Mouse (Mus musculus) MEL (cell line): ENCODE measurements around the gene Ints11. TPM values are rescaled to one million over a fixed set of nuclear protein-coding genes. Genes with fewer than 3 reads are reported as not detected.

ENCODE experiments used
- DNase-seq: peaks from one replicate; pipeline ENCODE4 v3.0.0; 2011; ENCODE audit warnings: low read depth, low spot score
- H3K27ac ChIP-seq: 2 replicates; pipeline ENCODE4 v1.5.1; 2012; ENCODE audit warnings: low read depth, mild to moderate bottlenecking, control low read depth, low read length, moderate library complexity; ENCODE audit not compliant: control insufficient read depth
- H3K27me3 ChIP-seq, 2 experiments: fragments of 150-350 bp in 1 of 2; sonication (generic) in 1 of 2; 2 replicates each; pipeline ENCODE4 v1.6.1; 2012; ENCODE audit warnings: low read length in 2 of 2, mild to moderate bottlenecking in 2 of 2, improper control_type of control experiment in 1 of 2, moderate library complexity in 1 of 2; ENCODE audit not compliant: insufficient read depth in 2 of 2, control insufficient read depth in 1 of 2
- H3K36me3 ChIP-seq, 2 experiments: 2 replicates each; pipeline ENCODE4 v1.6.1; 2012 to 2014; ENCODE audit warnings: low read length in 2 of 2, improper control_type of control experiment in 1 of 2, inconsistent platforms in 1 of 2, mild to moderate bottlenecking in 1 of 2; ENCODE audit not compliant: insufficient read depth in 2 of 2, control insufficient read depth in 1 of 2
- H3K4me1 ChIP-seq, 2 experiments: fragments of 150-350 bp in 1 of 2; sonication (generic) in 1 of 2; 2 replicates each; pipeline ENCODE4 v1.6.1; 2012; ENCODE audit warnings: low read length in 2 of 2, improper control_type of control experiment in 1 of 2, mild to moderate bottlenecking in 1 of 2; ENCODE audit not compliant: insufficient read depth in 2 of 2, control insufficient read depth in 1 of 2
- H3K4me3 ChIP-seq, 2 experiments: fragments of 150-350 bp in 1 of 2; sonication (generic) in 1 of 2; 2 replicates each; pipeline ENCODE4 v1.5.1; 2012; ENCODE audit warnings: low read depth in 2 of 2, low read length in 2 of 2, mild to moderate bottlenecking in 2 of 2, moderate library complexity in 2 of 2, control low read depth in 1 of 2, improper control_type of control experiment in 1 of 2; ENCODE audit not compliant: control insufficient read depth in 1 of 2, insufficient read depth in 1 of 2
- H3K79me2 ChIP-seq: 2 replicates; pipeline ENCODE4 v1.6.1; 2012; ENCODE audit warnings: mild to moderate bottlenecking, low read length, moderate library complexity; ENCODE audit not compliant: control insufficient read depth, poor library complexity, insufficient read depth
- H3K9ac ChIP-seq: 2 replicates; pipeline ENCODE4 v1.6.1; 2012; ENCODE audit warnings: low read depth, mild to moderate bottlenecking, control low read depth, low read length, moderate library complexity; ENCODE audit not compliant: control insufficient read depth, poor library complexity, severe bottlenecking
- H3K9me3 ChIP-seq: fragments of 150-350 bp; sonication (generic); replicated peaks from 2 replicates; pipeline ENCODE4 v1.6.1; 2012; ENCODE audit warnings: mild to moderate bottlenecking, low read length, improper control_type of control experiment, moderate library complexity; ENCODE audit not compliant: insufficient read depth
- CTCF ChIP-seq, 3 experiments: IDR thresholded peaks in 2 of 3; conservative IDR thresholded peaks in 1 of 3; 2 replicates each; pipeline ENCODE4 v1.5.1; 2011 to 2012; ENCODE audit warnings: low read length in 3 of 3, low read depth in 2 of 3, mild to moderate bottlenecking in 2 of 3, improper control_type of control experiment in 1 of 3, inconsistent platforms in 1 of 3, mixed read lengths in 1 of 3, moderate library complexity in 1 of 3; ENCODE audit not compliant: control insufficient read depth in 1 of 3, insufficient read depth in 1 of 3, poor library complexity in 1 of 3, severe bottlenecking in 1 of 3
- E2F4 ChIP-seq: IDR thresholded peaks from 2 replicates; pipeline ENCODE4 v1.6.1; 2011; ENCODE audit warnings: low read depth, low read length, improper control_type of control experiment, borderline replicate concordance
- ELF1 ChIP-seq: IDR thresholded peaks from 2 replicates; pipeline ENCODE4 v1.6.1; 2014; ENCODE audit warnings: low read depth, mild to moderate bottlenecking, inconsistent platforms, low read length, improper control_type of control experiment, moderate library complexity
- EP300 ChIP-seq, 2 experiments: IDR thresholded peaks; 2 replicates each; pipeline ENCODE4 v1.6.1; 2011; ENCODE audit warnings: improper control_type of control experiment in 2 of 2, low read length in 2 of 2, low read depth in 1 of 2, mild to moderate bottlenecking in 1 of 2
- MAX ChIP-seq: IDR thresholded peaks from 2 replicates; pipeline ENCODE4 v1.6.1; 2011; ENCODE audit warnings: low read length, improper control_type of control experiment
- MXI1 ChIP-seq: IDR thresholded peaks from 2 replicates; pipeline ENCODE4 v1.6.1; 2011; ENCODE audit warnings: mild to moderate bottlenecking, low read depth, low read length, improper control_type of control experiment
- MYB ChIP-seq: IDR thresholded peaks from 2 replicates; pipeline ENCODE4 v1.6.1; 2011; ENCODE audit warnings: mild to moderate bottlenecking, low read depth, low read length, improper control_type of control experiment
- POLR2A ChIP-seq, 2 experiments: IDR thresholded peaks; 2 replicates each; pipeline ENCODE4 v1.6.1; 2011 to 2012; ENCODE audit warnings: low read length in 2 of 2, mild to moderate bottlenecking in 2 of 2, control low read depth in 1 of 2, improper control_type of control experiment in 1 of 2, low read depth in 1 of 2, moderate library complexity in 1 of 2; ENCODE audit not compliant: control insufficient read depth in 1 of 2, insufficient read depth in 1 of 2, poor library complexity in 1 of 2
- POLR2AphosphoS2 ChIP-seq: IDR thresholded peaks from 2 replicates; pipeline ENCODE4 v1.6.1; 2011; ENCODE audit warnings: low read length, improper control_type of control experiment
- POLR2AphosphoS5 ChIP-seq: IDR thresholded peaks from 2 replicates; pipeline ENCODE4 v1.6.1; 2012; ENCODE audit warnings: low read depth, borderline replicate concordance, mild to moderate bottlenecking, inconsistent platforms, low read length, moderate library complexity, mixed read lengths
- RAD21 ChIP-seq: IDR thresholded peaks from 2 replicates; pipeline ENCODE4 v1.6.1; 2011; ENCODE audit warnings: mild to moderate bottlenecking, low read depth, low read length, improper control_type of control experiment
- RCOR1 ChIP-seq: IDR thresholded peaks from 2 replicates; pipeline ENCODE4 v1.6.1; 2012; ENCODE audit warnings: low read depth, mild to moderate bottlenecking, inconsistent platforms, low read length, improper control_type of control experiment
- USF1 ChIP-seq: IDR thresholded peaks from 2 replicates; pipeline ENCODE4 v1.6.1; 2014; ENCODE audit warnings: low read depth, mild to moderate bottlenecking, inconsistent platforms, low read length, improper control_type of control experiment, moderate library complexity
- ZKSCAN1 ChIP-seq: IDR thresholded peaks from 2 replicates; pipeline ENCODE4 v1.6.1; 2012; ENCODE audit warnings: low read depth, mild to moderate bottlenecking, inconsistent platforms, low read length, improper control_type of control experiment, moderate library complexity
- ZMIZ1 ChIP-seq: IDR thresholded peaks from 2 replicates; pipeline ENCODE4 v1.6.1; 2012; ENCODE audit warnings: low read depth, mild to moderate bottlenecking, inconsistent platforms, low read length, improper control_type of control experiment, moderate library complexity
- polyA plus RNA-seq, 2 experiments: library from polyadenylated mRNA; stranded (reverse) in 1 of 2; unstranded in 1 of 2; fragments of >175 nt in 1 of 2; fragments of >200 nt in 1 of 2; gene quantifications; 2 replicates each; pipeline versions ENCODE4 v1.2.1 to v1.2.4; 2012; ENCODE audit warnings: low replicate concordance in 2 of 2, low read depth in 1 of 2; ENCODE audit not compliant: insufficient read length in 2 of 2, insufficient read depth in 1 of 2, missing spikeins in 1 of 2
- total RNA-seq: library from RNA; depleted of rRNA; stranded (reverse); fragments of 300-350 nt; gene quantifications from 2 replicates; pipeline ENCODE4 v1.2.3, GENCODE M21; 2012

Gene Ints11
- total and polyA plus RNA-seq, 3 experiments: 78.9 to 96.8 TPM; not detected in 1

- DNase-seq: no peak
- Histone ChIP-seq H3K36me3 (peaks cover 0 to 3% of the 10 kb centered on the region in 2 experiments; a peak in 3 of 4 replicates), H3K4me3 (no peak overlapping the region), H3K9ac (no peak overlapping the region), H3K27me3 (no peaks in the 10 kb centered on the region), H3K79me2 (peaks cover 27% of the 10 kb centered on the region), H3K9me3 (no peaks in the 10 kb centered on the region), H3K4me1 (peaks cover 2% of the 10 kb centered on the region in 2 experiments; a peak in 3 of 4 replicates), H3K27ac (no peak overlapping the region)
- TF ChIP-seq POLR2AphosphoS5: no peak
- TF ChIP-seq MYB: no peak
- TF ChIP-seq POLR2AphosphoS2: peak; percentile 45; the same call in 1 of the 2 replicates
- no peak for TF ChIP-seq ZMIZ1
- no peak for TF ChIP-seq RAD21
These were observed 18.8 kb downstream of the Ints11 start for GRCm38 (mm10) chr4:155888181-155888580.

GRCm38 (mm10) chr4:155889316-155889715 is 20.0 kb downstream of the Ints11 start:
- peaks cover 1 to 4% of the 10 kb centered on the region in 2 experiments; a peak in 3 of 4 replicates for H3K36me3 ChIP-seq
- no peak overlapping the region for H3K9ac ChIP-seq
- H3K79me2 ChIP-seq: peaks cover 36% of the 10 kb centered on the region
- TF ChIP-seq ELF1 (no peak), POLR2A (IDR thresholded peaks at IDR 0.05; ENCODE audit: control insufficient read depth in 1 of 2, insufficient read depth in 1 of 2, low read depth in 1 of 2, low read length in 2 of 2, poor library complexity in 1 of 2) (no peak; a peak in 1 of 4 replicates), MYB (no peak), EP300 (IDR thresholded peaks at IDR 0.05; ENCODE audit: low read depth in 1 of 2, low read length in 2 of 2) (no peak), MXI1 (no peak), MAX (no peak), RCOR1 (no peak), E2F4 (no peak), USF1 (no peak), ZMIZ1 (no peak), CTCF (IDR thresholded peaks at IDR 0.05 in 2 of 3, conservative IDR thresholded peaks at IDR 0.05 in 1 of 3; ENCODE audit: control insufficient read depth in 1 of 3, insufficient read depth in 1 of 3, low read depth in 2 of 3, low read length in 3 of 3, poor library complexity in 1 of 3, severe bottlenecking in 1 of 3) (no peak)
- DNase-seq: no peak
- peaks cover 2 to 10% of the 10 kb centered on the region in 2 experiments; a peak in 3 of 4 replicates for H3K4me1 ChIP-seq
- no peaks in the 10 kb centered on the region for H3K27me3 ChIP-seq
- no peak overlapping the region for H3K27ac ChIP-seq
- no peaks in the 10 kb centered on the region for H3K9me3 ChIP-seq
- no peak overlapping the region for H3K4me3 ChIP-seq

GRCm38 (mm10) chr4:155891011-155891471 is 21.7 kb downstream of the Ints11 start:
- H3K9me3 ChIP-seq: no peaks in the 10 kb centered on the region
- H3K9ac ChIP-seq: peak overlapping the region; percentile 73
- peaks cover 48% of the 10 kb centered on the region for H3K79me2 ChIP-seq
- H3K27ac ChIP-seq: peak overlapping the region; percentile 20; the same call in 1 of the 2 replicates
- no peaks in the 10 kb centered on the region for H3K27me3 ChIP-seq
- H3K4me1 ChIP-seq: peaks cover 5 to 17% of the 10 kb centered on the region in 2 experiments; a peak in 3 of 4 replicates
- 0 out of 2 replicates have a peak, but pooled peaks have one; percentile 15 for TF ChIP-seq ELF1
- TF ChIP-seq ZKSCAN1: no peak
- H3K4me3 ChIP-seq: peak overlapping the region; percentile 64 to 93
- DNase-seq: peak; percentile 68
- peaks cover 0 to 4% of the 10 kb centered on the region in 2 experiments; a peak in 2 of 4 replicates for H3K36me3 ChIP-seq
